Mouse (Mus musculus) colon, adult 2 months (tissue): ENCODE data around the gene Ms4a8a. TPM values are rescaled to one million over a fixed set of nuclear protein-coding genes. Genes with fewer than 3 reads are reported as not detected.

ENCODE experiments used
- polyA plus RNA-seq: library from polyadenylated mRNA; depleted of rRNA; stranded (reverse); fragments of >200 nt; gene quantifications from 2 replicates; pipeline ENCODE4 v1.2.3, GENCODE M21; 2012; rRNA removed

The Ms4a8a gene
- polyA plus RNA-seq: 591 and 756 TPM in 2 replicates

DNA sequence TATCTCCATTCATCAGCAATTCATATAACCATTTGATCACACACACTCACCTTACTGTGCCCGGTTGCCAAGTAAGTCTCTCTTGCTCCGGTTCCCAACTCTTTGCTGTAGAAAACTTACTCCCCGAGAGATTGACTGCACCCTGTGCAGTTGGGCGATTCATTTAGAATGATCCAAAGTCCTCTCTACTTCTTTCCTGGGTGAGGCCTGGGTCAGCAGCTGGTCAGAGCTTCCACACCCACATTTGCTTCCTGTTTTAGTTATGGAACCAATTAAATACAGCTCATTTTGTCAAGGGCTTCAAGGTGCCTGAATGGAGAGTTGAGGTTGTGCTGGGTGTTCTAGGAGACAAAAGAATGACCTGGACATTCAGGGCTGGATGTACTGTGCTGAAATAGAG is at the start of gene Ms4a8a:
TSS of gene Ms4a8a (minus strand) at position 169 of the 400 bp plus-strand sequence.

GRCm38 (mm10) chr19:11017891-11018290 is 63.0 kb downstream of the Ms4a8a start, which contains the start of gene Ms4a18:
TSS of gene Ms4a18 (minus strand) at chr19:11018031.

Other genes starting within 250 kb of the Ms4a8a start
- 6.3 and 6.8 TPM in 2 replicates for gene Slc15a3, start 241.4 kb downstream of the Ms4a8a start, polyA plus RNA-seq
- 14.4 and 16.5 TPM in 2 replicates for gene Tmem132a, start 211.2 kb downstream of the Ms4a8a start, polyA plus RNA-seq
- 76.2 and 84.3 TPM in 2 replicates for gene Tmem109, start 199.1 kb downstream of the Ms4a8a start, polyA plus RNA-seq
- 180 and 181 TPM in 2 replicates for gene Prpf19, start 185.9 kb downstream of the Ms4a8a start, polyA plus RNA-seq
- gene Zp1, start 160.5 kb downstream of the Ms4a8a start, polyA plus RNA-seq: 0.64 and 0.81 TPM in 2 replicates
- gene Ptgdr2, start 143.9 kb downstream of the Ms4a8a start, polyA plus RNA-seq: 0.24 and 0.59 TPM in 2 replicates
- 3.9 and 5.6 TPM in 2 replicates for gene Ccdc86, start 131.8 kb downstream of the Ms4a8a start, polyA plus RNA-seq
- 2.8 and 3.0 TPM in 2 replicates for gene Ms4a10, start 106.4 kb downstream of the Ms4a8a start, polyA plus RNA-seq
- gene Ms4a15, start 87.9 kb downstream of the Ms4a8a start, polyA plus RNA-seq: 0.06 and 0.16 TPM in 2 replicates
- gene Ms4a18, start 63.1 kb downstream of the Ms4a8a start, polyA plus RNA-seq: 0.22 and 0.61 TPM in 2 replicates
- gene 1700017D01Rik, start 49.8 kb upstream of the Ms4a8a start, polyA plus RNA-seq: not detected in 2 replicates
- gene 1700025F22Rik, start 84.2 kb upstream of the Ms4a8a start, polyA plus RNA-seq: not detected in 2 replicates
- not detected in 2 replicates for gene Ms4a13, start 115.6 kb upstream of the Ms4a8a start, polyA plus RNA-seq
- 6.3 and 6.6 TPM in 2 replicates for gene Ms4a12, start 151.3 kb upstream of the Ms4a8a start, polyA plus RNA-seq
- gene Ms4a1, start 185.1 kb upstream of the Ms4a8a start, polyA plus RNA-seq: 0.20 and 0.52 TPM in 2 replicates
- gene Ms4a5, start 202.8 kb upstream of the Ms4a8a start, polyA plus RNA-seq: not detected in 2 replicates
- 0.21 and 0.23 TPM in 2 replicates for gene Ms4a14, start 233.4 kb upstream of the Ms4a8a start, polyA plus RNA-seq